Mouse (Mus musculus): ENCODE results near the gene Psd. TPM values are rescaled to one million over a fixed set of nuclear protein-coding genes. Genes with fewer than 3 reads are reported as not detected.

The Psd gene
- total RNA-seq, 2 experiments from 2014 or later: 605 to 647 TPM

DNA sequence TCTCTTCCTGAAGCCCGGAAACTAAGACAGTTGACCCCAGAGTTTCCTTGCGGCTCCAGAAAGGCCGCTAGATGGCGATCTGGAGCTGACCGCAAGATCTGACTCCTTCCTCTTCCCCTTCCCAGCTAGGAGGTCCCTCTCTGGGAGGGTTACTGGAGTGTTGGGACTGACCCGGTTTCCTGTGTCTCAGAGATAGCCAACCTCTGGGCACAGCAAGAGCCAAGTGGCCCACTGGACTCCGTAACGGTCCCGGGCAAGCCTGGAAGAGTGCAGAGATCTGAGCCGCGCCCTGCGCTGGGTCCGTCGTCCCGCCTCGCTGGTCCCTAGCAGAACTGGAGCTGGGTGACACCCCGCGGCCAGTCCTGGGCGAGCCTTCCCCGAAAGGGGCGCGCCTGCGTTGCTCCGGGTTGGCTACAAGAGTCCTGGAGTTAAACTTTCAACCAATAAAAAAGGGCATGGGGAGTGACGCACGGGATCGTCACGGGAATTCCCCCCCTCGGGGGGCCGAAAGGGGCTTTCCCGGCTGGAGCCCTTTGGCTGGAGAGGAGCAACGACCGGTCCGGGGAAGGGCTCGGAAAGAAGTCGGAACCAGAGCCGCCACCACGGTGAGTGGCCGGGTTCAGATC lies 22.6 kb downstream of the Psd start, which contains the start of gene Nfkb2:
Gene Nfkb2, plus strand, starts transcription at position 105 of the 626 bp plus-strand sequence.
- H3K4me3 ChIP-seq: peak within 1 kb of the TSS; percentile 65
- H3K27ac ChIP-seq: peak within 1 kb of the TSS; percentile 9; the same call in 1 of the 2 replicates
- intact Hi-C loops (cut with DNase I): loop anchor here (1.0 to 5.0 kb wide), 3 partner anchors 26 to 148 kb away; no protein-coding TSS in a partner anchor

DNA sequence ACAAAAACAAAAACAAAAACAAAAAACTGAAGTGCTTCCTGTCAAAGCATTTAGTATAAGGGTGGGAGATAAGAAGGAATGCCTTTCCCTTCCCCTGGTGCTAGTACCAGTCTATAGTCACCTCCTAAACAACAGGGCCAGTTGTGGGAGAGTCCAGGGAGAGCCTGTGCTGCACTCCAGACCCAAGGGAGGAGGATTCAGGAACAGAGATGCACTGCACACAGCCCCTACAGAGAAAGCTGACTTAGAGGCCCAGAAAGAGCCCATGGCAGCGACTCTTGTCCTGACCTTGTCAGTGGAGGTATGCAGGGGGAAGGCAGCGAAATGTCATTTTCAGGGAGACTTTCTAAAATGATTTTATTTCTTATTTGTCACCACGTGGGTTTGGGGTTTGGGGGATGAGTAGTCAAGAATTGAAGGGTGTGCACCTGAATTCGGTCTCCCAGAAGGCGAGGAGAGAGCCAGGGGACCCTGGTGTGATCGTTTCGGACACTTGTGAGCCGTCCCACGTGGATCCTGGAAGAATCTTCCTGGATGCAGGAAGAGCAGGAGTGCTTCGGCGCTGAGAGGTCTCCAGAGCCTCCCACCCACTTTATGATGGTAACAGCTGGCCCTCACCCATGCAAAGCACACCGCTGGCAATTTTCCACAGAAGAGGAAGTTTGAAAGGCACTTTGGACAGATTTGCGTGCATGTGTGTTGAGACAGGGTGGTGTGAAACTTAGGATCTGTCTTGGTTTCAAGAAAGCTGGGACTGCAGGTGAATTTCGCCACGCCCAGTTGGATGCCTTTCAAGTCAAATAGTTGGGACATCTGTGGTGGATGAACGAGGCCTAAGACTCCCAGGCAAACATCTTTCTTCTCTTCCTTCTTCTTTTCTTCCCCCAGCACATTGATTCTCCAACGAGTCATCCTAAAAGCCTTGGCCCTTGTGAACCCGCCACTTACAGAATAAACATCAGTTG lies 23.4 kb downstream of the Psd start:
- Histone ChIP-seq H3K4me3 (peak overlapping the region; percentile 65), H3K27ac (no peak overlapping the region; the same call in 1 of the 2 replicates)
- no peak for DNase-seq (ENCODE audit: extremely low spot score in 1 of 2, low spot score in 2 of 2)
- intact Hi-C loops (cut with DNase I): loop anchor here (1.0 to 5.0 kb wide), 3 partner anchors 27 to 149 kb away; no protein-coding TSS in a partner anchor
- no peak for TF ChIP-seq CTCF (IDR thresholded peaks at IDR 0.05)

More for the DNA sequence above, 22.6 kb downstream of the Psd start, which contains the start of gene Nfkb2:
- peak; percentile 94 for TF ChIP-seq CTCF (IDR thresholded peaks at IDR 0.05)
- DNase-seq (ENCODE audit: extremely low spot score in 1 of 2, low spot score in 2 of 2): peak; percentile 76 to 80

DNA sequence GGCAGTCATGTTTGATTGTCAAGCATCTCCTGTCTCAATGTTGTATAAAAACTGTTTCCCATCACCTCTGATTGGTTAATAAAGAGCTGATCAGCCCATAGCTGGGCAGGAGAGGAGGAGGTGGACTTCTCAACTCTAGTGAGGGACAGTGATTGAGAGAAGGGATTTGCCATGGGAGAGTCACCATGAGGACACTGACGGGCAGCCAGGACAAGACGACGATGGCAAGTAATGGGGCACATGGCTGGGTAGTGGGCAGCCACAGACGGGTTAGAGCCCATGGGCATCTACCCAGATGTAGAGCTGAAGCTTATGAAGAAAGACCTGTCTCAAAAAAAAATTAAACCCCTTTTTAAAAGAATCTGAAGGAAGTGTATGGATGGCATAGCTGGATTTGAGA lies 24.4 kb downstream of the Psd start:
- no peak for TF ChIP-seq CTCF (IDR thresholded peaks at IDR 0.05)
- intact Hi-C loops (cut with DNase I): loop anchor here (5.0 kb wide), 1 partner anchor 150 kb away; no protein-coding TSS in a partner anchor
- no peak for DNase-seq (ENCODE audit: extremely low spot score in 1 of 2, low spot score in 2 of 2)
- no peak overlapping the region for H3K27ac ChIP-seq
- no peak overlapping the region for H3K4me3 ChIP-seq

- TF ChIP-seq CTCF (IDR thresholded peaks at IDR 0.05): no peak
- no peak overlapping the region for H3K27ac ChIP-seq
- DNase-seq (ENCODE audit: extremely low spot score in 1 of 2, low spot score in 2 of 2): no peak
- no peak overlapping the region for H3K4me3 ChIP-seq
- intact Hi-C loops (cut with DNase I): loop anchor here (5.0 kb wide), 1 partner anchor 152 kb away; no protein-coding TSS in a partner anchor
Measured at GRCm38 (mm10) chr19:46300294-46301045, 26.5 kb downstream of the Psd start.

DNA sequence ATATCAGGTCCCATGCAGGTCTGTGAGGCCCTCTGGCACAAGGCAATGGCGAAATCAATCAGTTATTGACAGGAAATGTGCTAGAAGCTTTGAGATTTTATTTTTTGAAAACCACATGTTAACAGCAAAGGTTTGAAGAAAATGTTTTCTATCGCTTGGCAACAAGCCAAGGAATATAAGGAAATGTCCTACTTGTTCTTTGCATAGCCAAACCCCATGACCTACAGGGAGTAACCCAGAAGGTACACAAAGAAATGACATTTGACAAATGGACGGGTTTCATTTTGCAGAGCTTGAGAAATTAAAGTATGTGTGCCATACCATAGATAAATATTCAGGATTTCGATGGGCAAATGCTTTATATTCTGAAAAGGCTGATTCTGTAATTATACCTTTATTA lies 30.0 kb downstream of the Psd start:
- Histone ChIP-seq H3K27ac (no peak overlapping the region), H3K4me3 (no peak overlapping the region)
- no peak for DNase-seq (ENCODE audit: extremely low spot score in 1 of 2, low spot score in 2 of 2)
- TF ChIP-seq CTCF (IDR thresholded peaks at IDR 0.05): no peak
- intact Hi-C loops (cut with DNase I): no loop called here

DNA sequence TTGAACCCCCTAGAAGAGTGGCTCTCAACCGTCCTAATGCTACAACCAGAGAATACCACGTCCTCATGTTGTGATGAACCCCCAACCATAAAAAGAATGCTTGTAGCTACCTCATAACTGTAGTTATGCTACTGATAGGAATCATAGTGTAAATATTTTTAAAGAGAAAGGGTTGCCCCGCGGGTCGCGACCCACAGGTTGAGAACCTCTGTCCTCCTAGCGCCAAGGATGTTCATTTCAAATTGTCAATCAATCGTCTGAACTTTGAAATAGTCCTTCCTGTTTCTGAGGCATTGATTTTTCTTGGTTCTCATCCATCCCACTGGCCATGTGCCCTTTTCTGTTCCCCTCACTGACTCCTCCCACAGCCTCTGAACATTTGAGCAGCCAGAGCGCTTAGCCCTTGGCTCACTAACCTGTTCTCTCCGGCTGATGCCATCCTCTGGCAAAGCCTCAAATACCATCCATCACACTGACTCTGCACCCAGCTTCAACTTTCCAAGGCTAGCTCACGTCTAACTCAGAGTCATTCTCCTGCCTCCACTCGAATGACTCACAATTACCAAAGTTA lies 36.3 kb downstream of the Psd start:
- no peak for DNase-seq (ENCODE audit: extremely low spot score in 1 of 2, low spot score in 2 of 2)
- H3K4me3 ChIP-seq: no peak overlapping the region
- no peak for TF ChIP-seq CTCF (IDR thresholded peaks at IDR 0.05)
- intact Hi-C loops (cut with DNase I): no loop called here
- no peak overlapping the region for H3K27ac ChIP-seq

GRCm38 (mm10) chr19:46287566-46287965 lies 39.4 kb downstream of the Psd start:
- no peak overlapping the region for H3K27ac ChIP-seq
- no peak for TF ChIP-seq CTCF (IDR thresholded peaks at IDR 0.05)
- no peak overlapping the region for H3K4me3 ChIP-seq
- intact Hi-C loops (cut with DNase I): no loop called here
- DNase-seq (ENCODE audit: extremely low spot score in 1 of 2, low spot score in 2 of 2): no peak

DNA sequence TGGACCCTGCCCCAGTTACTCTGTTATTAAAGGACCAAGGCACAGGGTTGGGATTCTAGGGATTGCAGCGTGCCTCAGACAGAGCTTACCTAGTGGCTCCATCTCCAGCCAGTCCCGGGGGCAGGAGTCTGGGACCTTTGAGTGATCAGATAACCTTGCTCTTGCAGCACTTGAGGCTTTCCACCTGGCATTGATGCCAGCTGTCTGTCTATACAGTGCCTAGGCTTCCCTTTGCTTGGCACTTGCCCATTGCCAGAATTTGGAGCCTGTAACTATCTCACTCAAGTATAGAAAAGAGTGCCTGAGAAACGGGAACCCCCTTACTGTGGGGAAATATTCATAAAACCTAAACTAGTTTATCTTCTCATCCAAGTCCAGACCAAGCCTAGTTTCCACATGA lies 40.0 kb downstream of the Psd start:
- no peak for TF ChIP-seq CTCF (IDR thresholded peaks at IDR 0.05)
- H3K4me3 ChIP-seq: no peak overlapping the region
- no peak overlapping the region for H3K27ac ChIP-seq
- no peak for DNase-seq (ENCODE audit: extremely low spot score in 1 of 2, low spot score in 2 of 2)
- intact Hi-C loops (cut with DNase I): no loop called here

GRCm38 (mm10) chr19:46286047-46286446 lies 40.9 kb downstream of the Psd start:
- no peak overlapping the region for H3K27ac ChIP-seq
- TF ChIP-seq CTCF (IDR thresholded peaks at IDR 0.05): no peak
- DNase-seq (ENCODE audit: extremely low spot score in 1 of 2, low spot score in 2 of 2): no peak
- intact Hi-C loops (cut with DNase I): no loop called here
- H3K4me3 ChIP-seq: no peak overlapping the region

- intact Hi-C loops (cut with DNase I): no loop called here
- Histone ChIP-seq H3K27ac (no peak overlapping the region), H3K4me3 (no peak overlapping the region)
- no peak for DNase-seq (ENCODE audit: extremely low spot score in 1 of 2, low spot score in 2 of 2)
- TF ChIP-seq CTCF (IDR thresholded peaks at IDR 0.05): no peak
Measured at GRCm38 (mm10) chr19:46285631-46286030, 41.3 kb downstream of the Psd start.

- intact Hi-C loops (cut with DNase I): no loop called here
- TF ChIP-seq CTCF (IDR thresholded peaks at IDR 0.05): no peak
- DNase-seq (ENCODE audit: extremely low spot score in 1 of 2, low spot score in 2 of 2): no peak
- Histone ChIP-seq H3K4me3 (no peak overlapping the region), H3K27ac (no peak overlapping the region)
Measured at GRCm38 (mm10) chr19:46284686-46285085, 42.3 kb downstream of the Psd start.
